Mouse (Mus musculus) cerebellum, postnatal 25 days (tissue): ENCODE measurements around the gene Gal3st1.

ENCODE experiments used
- DNase-seq, 2 experiments: peaks; one replicate each; pipeline ENCODE4 v3.0.0; 2021; ENCODE audit warnings: mixed read lengths in 2 of 2

The Gal3st1 gene

GRCm38 (mm10) chr11:4035116-4035892 lies 51.9 kb downstream of the Gal3st1 start:
- no peak for DNase-seq

GRCm38 (mm10) chr11:4035916-4036315 lies 52.5 kb downstream of the Gal3st1 start:
- no peak for DNase-seq

GRCm38 (mm10) chr11:4036365-4037084 lies 53.1 kb downstream of the Gal3st1 start:
- DNase-seq: no peak

DNA sequence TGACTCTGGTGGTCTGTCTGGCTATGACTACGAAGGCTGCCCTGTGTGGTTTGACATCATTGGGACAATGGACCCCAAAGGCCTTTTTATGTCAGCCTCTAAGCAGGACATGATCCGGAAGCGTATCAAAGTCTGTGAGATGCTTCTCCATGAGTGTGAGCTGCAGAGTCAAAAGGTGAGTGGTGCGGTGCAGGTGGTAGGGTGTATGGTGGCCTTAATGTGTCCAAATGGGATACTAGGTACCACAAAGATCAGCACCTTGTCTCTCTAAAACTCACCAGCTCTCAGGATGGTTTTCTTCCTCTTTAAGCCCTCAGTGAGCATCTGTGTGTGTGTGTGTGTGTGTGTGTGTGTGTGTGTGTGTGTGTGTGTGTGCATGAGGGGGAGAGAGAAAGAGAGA lies 56.5 kb downstream of the Gal3st1 start:
- DNase-seq: no peak

GRCm38 (mm10) chr11:4041123-4041625 lies 57.7 kb downstream of the Gal3st1 start:
- no peak for DNase-seq

DNA sequence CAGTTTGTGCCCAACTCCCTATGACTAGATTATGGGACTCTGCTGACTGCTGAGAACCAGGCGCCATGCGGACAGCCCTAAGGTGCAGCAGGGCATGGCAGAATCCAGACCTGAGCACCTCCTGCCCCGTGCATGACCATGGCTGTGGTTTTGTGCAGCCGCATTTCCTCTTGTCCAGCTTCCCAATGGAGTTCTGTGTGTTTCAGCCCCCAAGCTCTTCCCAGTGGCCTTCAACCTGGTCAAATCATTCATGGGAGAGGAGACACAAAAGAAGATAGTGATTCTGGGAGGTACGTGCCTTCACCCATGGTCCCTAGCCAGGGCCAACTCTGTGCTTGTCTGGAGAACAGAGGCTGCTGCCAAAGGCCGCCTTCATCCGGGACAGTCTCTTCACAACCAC lies 59.6 kb downstream of the Gal3st1 start:
- no peak for DNase-seq

GRCm38 (mm10) chr11:4046526-4046925 lies 63.1 kb downstream of the Gal3st1 start:
- DNase-seq: no peak

- no peak for DNase-seq
Observed at GRCm38 (mm10) chr11:4047766-4048165, 64.3 kb downstream of the Gal3st1 start.

DNA sequence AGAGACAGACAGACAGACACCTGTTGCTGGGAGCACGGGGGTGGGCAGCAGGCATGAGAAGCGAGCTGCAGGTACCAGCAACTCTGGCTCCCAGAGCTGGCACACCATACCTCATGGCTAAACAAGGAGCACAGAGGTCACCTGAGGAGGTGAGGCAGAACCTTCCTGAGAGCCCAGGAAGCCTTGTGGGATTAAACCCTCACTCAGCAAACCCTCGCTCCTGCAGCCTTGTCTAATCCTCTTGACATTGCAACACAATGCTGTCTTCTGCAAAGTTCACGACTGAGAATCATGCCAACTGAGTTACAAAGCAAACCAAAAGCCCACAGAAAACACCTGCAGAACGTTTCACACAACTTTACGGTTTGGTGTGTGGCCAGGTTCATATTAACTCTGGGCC lies 65.0 kb downstream of the Gal3st1 start:
- DNase-seq: no peak
